Mouse (Mus musculus) heart, adult 10 weeks (tissue): Measurements from ENCODE around the gene Sprr2k. TPM values are rescaled to one million over a fixed set of nuclear protein-coding genes. Genes with fewer than 3 reads are reported as not detected.

Source experiments
- polyA plus RNA-seq: library from polyadenylated mRNA; stranded (reverse); fragments of 350-450 nt; fragmentation: Illumina TruSeq; extraction: RNeasy Lipid Tissue Mini Kit (QIAGEN cat#74804); gene quantifications from one replicate; pipeline ENCODE4 v1.2.3, GENCODE M21; 2014; ENCODE audit warnings: low read depth, low replicate concordance

The Sprr2k gene
- not detected for polyA plus RNA-seq

DNA sequence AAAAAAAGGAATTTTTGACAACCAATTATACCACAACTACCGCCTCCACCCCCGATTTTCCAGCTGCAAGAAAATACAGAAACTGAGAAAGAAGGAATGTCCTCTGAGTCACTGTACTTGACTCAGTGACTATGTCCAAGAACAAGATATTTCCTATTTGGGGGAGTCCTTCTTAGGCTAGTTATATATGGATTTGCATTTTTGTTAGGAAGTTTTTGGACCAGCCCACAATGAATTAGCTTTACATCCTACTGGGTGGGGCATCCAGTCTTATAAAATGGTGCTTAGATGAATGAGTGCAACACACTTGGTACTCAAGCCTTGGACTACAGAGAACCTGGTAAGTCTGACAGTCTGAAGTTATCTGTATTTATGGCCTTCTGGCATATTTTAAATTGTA is at the start of gene Sprr2k:
Gene Sprr2k, plus strand, starts transcription at position 301 of the 400 bp plus-strand sequence.

DNA sequence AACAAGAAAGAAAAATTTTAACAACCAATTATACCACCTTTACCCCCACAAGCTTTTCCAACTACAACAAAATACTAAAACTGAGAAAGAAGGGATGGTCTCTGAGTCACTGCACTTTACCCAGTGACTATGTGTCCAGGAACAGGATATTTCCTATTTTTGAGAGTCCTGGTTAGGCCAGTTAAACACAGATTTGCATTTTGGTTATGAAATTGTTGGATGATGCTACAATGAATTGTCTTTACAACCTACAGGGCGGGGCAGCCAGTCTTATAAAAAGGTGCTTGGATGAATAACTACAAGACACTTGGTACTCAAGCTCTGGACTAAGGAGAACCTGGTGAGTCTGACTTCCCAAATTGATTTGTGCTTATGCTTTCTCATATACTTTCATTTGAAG is 47.0 kb upstream of the Sprr2k start, which contains the start of gene Sprr2h:
Gene Sprr2h, plus strand, starts transcription at position 301 of the 400 bp plus-strand sequence.

DNA sequence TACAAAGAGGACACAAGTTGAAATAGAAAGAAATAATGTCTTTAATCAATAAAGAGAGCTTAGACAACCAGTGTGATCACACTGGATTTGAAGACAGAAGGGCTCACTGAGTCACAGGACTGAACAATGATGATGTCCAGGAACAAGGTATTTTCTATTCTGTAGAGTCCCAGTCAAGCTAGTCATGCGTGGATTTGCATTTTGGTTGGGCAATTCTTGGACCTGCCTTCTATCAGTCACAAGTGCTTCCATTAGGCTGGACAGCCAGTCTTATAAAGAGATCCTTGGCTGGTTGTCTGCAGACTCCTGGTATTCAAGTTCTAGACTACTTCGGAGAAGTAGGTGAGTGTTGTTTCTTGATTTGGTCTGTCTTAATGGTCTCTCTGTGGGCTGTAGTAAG is 24.7 kb upstream of the Sprr2k start, which contains the start of gene Sprr2i:
Gene Sprr2i, plus strand, starts transcription at position 301 of the 400 bp plus-strand sequence.

DNA sequence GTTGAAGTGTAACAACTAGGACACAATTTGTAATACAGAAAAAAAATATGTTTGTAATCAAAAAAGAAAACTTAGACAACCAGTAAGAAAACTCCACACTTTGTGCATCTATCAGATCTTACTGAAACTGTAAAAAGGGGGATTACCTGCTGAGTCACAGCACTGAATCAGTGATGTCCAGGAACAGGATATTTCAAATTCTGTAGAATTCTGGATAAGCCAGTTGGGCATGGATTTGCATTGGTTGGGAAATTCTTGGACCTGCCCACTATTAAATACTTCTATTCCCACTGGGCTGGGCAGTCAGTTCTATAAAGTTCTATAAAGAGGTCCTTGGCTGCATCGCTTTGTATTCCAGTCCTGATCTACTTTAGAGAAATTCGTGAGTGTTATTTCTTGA is 14.6 kb upstream of the Sprr2k start, which contains the start of gene Sprr2j-ps:
Gene Sprr2j-ps, plus strand, starts transcription at position 301 of the 400 bp plus-strand sequence.

DNA sequence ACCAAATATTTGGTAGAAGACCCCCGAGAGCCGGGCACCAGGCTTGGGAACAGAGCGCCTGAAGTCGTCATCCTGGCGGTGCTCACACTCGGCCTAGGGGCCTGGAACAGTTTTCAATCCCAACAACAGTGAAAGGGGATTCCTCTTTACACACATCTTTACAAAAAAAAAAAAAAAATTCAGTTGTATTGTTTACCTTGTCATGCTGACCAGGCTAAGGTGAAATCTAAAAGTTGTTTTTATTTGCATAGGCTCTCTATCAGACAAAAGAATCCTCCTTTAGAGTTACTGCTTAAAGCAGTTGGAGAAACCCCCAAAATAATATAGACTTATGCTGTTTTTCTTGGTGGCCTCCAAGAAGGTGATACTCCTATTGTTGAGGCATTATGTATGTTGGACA is 3.1 kb upstream of the Sprr2k start, which contains the start of gene Gm9774:
Gene Gm9774, minus strand, starts transcription at position 101 of the 400 bp plus-strand sequence.

DNA sequence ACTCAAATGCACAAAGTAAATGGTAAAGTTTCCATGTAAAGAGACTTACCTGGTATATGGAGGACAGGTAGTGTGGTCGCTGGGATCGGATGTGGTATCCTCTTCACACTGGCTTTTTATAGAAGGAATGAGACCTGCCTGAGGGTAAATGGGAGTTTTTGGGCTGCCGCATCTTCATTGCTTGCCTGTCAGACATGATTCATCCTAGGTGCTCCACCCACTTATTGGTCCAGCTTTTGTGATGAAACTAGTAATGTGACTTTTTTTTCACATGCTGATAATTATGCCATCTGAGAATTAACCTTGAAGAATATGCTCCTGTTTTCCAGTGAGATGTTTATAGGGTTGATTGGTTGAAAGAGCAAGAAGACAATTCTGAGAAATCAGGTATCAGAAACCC is 6.3 kb downstream of the Sprr2k start, which contains the start of gene Sprr1b:
Gene Sprr1b, minus strand, starts transcription at position 101 of the 400 bp plus-strand sequence.

DNA sequence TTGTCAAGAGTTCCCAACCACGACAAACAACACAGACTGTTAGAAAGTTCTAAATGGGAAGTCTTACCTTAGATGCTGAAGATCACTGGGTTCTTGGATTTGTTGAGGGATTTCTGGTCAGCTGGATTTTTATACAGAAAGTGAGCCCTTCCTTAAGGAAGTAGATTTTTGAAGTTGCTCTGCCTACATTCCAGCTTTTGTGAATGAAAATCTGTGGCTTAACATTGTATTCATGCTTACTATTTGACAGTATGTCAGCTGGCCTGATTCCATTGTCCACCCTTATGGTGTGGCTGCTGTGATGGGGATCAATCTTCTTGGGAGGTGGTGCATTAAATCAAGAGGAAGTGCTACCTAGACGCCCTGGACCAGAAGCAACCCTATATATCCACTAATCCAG is 26.2 kb downstream of the Sprr2k start, which contains the start of gene Sprr3:
Gene Sprr3, minus strand, starts transcription at position 101 of the 400 bp plus-strand sequence.

Other genes starting within 250 kb of the Sprr2k start
- not detected for gene Sprr2a1, start 216.8 kb upstream of the Sprr2k start, polyA plus RNA-seq
- gene Sprr2a2, start 216.7 kb upstream of the Sprr2k start, polyA plus RNA-seq, result 2.5 TPM
- not detected for gene Sprr2a3, start 147.2 kb upstream of the Sprr2k start, polyA plus RNA-seq
- not detected for gene Sprr2b, start 116.0 kb upstream of the Sprr2k start, polyA plus RNA-seq
- not detected for gene Sprr2d, start 93.4 kb upstream of the Sprr2k start, polyA plus RNA-seq
- gene Sprr2e, start 80.4 kb upstream of the Sprr2k start, polyA plus RNA-seq, result not detected
- gene Sprr2f, start 67.4 kb upstream of the Sprr2k start, polyA plus RNA-seq, result not detected
- not detected for gene Sprr2h, start 46.9 kb upstream of the Sprr2k start, polyA plus RNA-seq
- gene Sprr2i, start 24.6 kb upstream of the Sprr2k start, polyA plus RNA-seq, result not detected
- gene Sprr2j-ps, start 14.5 kb upstream of the Sprr2k start, polyA plus RNA-seq, result not detected
- 4.6 TPM for gene Gm9774, start 3.2 kb upstream of the Sprr2k start, polyA plus RNA-seq
- gene Sprr1b, start 6.2 kb downstream of the Sprr2k start, polyA plus RNA-seq, result not detected
- gene Sprr3, start 26.1 kb downstream of the Sprr2k start, polyA plus RNA-seq, result not detected
- not detected for gene Sprr1a, start 53.3 kb downstream of the Sprr2k start, polyA plus RNA-seq
- gene Sprr4, start 67.9 kb downstream of the Sprr2k start, polyA plus RNA-seq, result not detected
- not detected for gene 2310046K23Rik, start 101.9 kb downstream of the Sprr2k start, polyA plus RNA-seq
- not detected for gene Ivl, start 141.2 kb downstream of the Sprr2k start, polyA plus RNA-seq
- not detected for gene Smcp, start 156.4 kb downstream of the Sprr2k start, polyA plus RNA-seq
- not detected for gene 2210017I01Rik, start 174.9 kb downstream of the Sprr2k start, polyA plus RNA-seq
- not detected for gene Lce6a, start 189.1 kb downstream of the Sprr2k start, polyA plus RNA-seq
- gene Lce1a1, start 215.7 kb downstream of the Sprr2k start, polyA plus RNA-seq, result not detected
- gene Lce1b, start 224.3 kb downstream of the Sprr2k start, polyA plus RNA-seq, result not detected
- not detected for gene Lce1a2, start 237.7 kb downstream of the Sprr2k start, polyA plus RNA-seq
- not detected for gene Lce1c, start 246.7 kb downstream of the Sprr2k start, polyA plus RNA-seq